Mouse (Mus musculus) erythroblast, adult 5-6 weeks (primary cell): ENCODE measurements around the gene Nckap1. TPM values are rescaled to one million over a fixed set of nuclear protein-coding genes. Genes with fewer than 3 reads are reported as not detected.

Source experiments
- ATAC-seq: replicated peaks from 2 replicates; pipeline ENCODE4 v1.8.0; 2016; ENCODE audit warnings: moderate number of reproducible peaks, mild to moderate bottlenecking, moderate TSS enrichment, inconsistent platforms; ENCODE audit not compliant: poor library complexity, low FRiP score, severe bottlenecking
- total RNA-seq, 2 experiments: library from RNA; stranded (forward) in 1 of 2; stranded (reverse) in 1 of 2; fragments of 150-400 nt in 1 of 2; fragments of 200-764, 138-1000 nt in 1 of 2; gene quantifications; 2 replicates each; pipeline versions ENCODE4 v1.2.3 to v1.2.4; 2015 to 2017; ENCODE audit warnings: low replicate concordance in 2 of 2

Gene Nckap1
- total RNA-seq (2015; ENCODE audit: low replicate concordance): 5.2 and 15.9 TPM in 2 replicates
- total RNA-seq (2017; ENCODE audit: low replicate concordance): 5.9 and 13.8 TPM in 2 replicates

DNA sequence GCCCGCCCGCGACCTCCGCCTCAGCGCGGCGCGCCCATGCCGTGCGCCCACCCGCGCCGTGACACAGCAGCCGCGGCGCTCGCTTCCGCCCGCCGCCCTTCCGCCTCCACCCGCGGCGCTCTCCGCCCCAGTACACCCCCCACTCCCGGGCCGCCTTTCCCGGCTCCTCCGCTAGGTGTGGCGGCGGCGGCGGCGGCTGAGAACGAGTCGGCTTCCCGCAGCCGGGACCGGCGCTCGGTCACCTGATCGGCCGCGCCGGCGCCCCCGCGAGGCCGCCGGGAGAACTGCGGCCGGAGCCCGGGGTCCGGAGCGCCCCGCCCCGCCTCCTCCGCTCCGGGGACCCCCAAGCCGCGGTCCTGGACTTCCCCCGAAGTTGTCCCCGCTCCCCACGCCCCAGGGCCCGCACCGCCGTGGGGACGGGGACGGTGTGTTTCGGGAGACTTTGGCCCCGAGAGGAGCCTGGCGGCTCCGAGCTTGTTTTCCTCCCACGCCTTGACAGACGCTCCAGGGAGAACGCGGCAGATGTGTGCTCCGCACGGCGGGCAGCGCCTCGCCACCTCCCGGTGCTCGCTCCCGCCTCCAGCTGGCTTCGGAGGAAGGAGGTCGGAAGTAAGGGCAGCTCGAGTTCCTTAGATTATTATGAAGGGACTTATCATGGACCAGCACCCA is at the start of gene Nckap1:
Nckap1 (minus strand) TSS at position 338 of the 669 bp plus-strand sequence.
- peak; percentile 95 for ATAC-seq

- ATAC-seq: no peak
Observed at GRCm38 (mm10) chr2:80624523-80624922, 43.3 kb upstream of the Nckap1 start.

- no peak for ATAC-seq
Observed at GRCm38 (mm10) chr2:80621921-80622320, 40.7 kb upstream of the Nckap1 start.

DNA sequence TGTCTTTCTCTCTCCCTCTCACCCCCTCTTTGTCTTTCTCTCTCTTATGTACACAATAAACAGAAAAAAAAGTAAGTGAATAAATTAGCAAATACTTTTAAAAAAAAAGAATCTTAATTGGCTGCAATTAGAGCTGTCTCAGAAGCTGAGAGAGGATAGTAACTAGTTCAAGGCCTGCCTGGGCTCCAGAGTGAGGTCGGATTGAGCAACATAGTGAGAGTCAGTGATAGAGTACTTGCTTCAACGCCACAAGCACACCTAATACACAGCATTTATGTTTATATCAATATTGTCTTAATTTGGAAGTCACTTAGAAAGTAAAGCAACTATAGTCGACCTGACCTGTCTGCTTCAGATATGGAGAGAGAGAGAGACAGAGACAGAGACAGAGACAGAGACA is 37.8 kb upstream of the Nckap1 start:
- no peak for ATAC-seq

DNA sequence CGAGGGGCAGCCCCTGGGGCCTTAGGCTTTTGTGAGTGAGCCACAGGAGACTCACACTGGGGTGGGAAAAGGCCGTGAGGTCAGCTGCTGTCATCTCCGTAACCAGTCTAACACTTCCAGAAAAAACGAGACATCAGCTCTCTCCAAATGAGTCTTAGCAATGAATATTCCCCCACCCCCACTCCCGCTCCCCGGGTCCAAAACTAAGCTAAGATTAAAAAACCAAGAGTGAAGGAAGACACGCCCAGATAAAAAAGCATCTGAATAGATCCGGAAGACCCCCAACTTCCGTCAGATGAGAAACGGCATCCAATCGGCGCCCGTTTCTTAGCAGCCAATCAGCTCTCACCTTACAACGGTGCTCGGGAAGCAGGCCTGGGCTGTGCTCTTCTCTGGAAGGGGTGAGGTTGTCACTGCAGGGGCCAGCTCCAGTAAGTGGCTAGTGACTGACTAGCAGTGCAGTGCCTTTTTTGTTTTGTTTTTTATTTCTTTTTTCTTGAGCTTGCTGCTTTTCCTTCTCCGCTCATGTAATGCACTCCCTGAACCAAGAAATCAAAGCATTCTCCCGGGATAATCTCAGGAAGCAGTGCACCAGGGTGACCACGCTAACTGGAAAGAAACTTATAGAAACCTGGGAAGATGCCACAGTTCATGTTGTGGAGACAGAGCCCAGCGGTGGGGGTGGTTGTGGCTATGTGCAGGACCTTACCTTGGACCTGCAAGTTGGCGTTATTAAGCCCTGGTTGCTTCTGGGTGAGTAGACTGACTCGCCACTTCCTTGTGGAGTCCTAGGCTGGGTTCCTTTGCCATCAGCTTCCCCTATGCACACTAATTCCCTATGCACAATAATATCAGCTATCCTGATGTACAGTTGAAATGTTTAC is 35.9 kb upstream of the Nckap1 start, which contains the start of the genes Dusp19 and Nup35:
Dusp19 (plus strand) TSS at position 192 of the 884 bp plus-strand sequence.
Nup35 (plus strand) TSS at position 383 of the 884 bp plus-strand sequence.
- ATAC-seq: peak; percentile 98

DNA sequence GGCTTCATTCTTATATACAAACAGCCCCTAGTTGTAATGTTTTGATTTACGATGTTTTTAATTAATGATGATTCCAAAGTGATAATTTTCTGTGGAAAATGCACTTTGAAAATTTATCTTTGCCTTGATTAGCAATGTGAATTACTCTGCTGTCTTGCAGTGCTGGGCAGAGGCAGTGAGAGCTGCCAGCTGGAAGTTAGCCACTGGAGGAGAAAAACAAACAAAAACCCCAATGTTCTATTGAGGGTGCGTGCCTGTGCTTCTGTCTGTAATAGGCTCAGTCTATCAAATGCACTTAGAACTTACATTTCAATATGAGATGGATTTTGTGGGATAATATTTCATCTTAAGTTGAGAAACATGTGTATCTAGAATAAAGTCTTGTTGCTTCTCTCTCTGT is 31.6 kb upstream of the Nckap1 start:
- ATAC-seq: no peak

GRCm38 (mm10) chr2:80612286-80612685 is 31.1 kb upstream of the Nckap1 start:
- no peak for ATAC-seq

DNA sequence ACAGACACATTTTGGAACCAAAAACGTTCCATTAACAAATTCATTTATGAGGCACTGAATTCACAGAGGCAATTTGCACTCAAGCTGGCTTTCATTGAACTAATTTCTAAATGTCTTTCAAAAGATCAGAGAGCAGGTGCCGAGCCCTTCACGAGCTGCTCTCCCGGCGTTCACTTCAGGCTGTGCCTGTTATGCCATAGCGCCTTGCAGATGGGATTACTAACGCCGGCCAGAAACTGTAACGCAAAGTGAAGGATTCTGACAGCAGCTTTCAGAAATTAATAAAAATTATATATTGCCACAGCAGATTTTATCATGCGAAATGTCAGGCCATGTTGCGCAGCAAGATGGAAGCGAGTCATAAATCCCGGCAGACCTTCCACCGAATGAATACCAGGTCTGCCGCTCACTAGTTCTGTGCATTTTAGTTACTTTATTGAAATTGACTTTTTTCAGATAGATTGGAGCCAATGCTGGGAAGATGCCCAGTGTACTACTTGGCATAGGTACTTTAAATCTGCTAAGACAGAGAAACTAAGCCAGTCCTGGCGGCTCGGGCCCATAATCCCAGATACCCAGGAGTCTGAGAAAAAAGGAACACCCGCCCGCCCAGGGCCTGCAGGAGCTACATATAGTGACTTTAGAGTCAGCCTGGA is 22.7 kb upstream of the Nckap1 start:
- no peak for ATAC-seq

DNA sequence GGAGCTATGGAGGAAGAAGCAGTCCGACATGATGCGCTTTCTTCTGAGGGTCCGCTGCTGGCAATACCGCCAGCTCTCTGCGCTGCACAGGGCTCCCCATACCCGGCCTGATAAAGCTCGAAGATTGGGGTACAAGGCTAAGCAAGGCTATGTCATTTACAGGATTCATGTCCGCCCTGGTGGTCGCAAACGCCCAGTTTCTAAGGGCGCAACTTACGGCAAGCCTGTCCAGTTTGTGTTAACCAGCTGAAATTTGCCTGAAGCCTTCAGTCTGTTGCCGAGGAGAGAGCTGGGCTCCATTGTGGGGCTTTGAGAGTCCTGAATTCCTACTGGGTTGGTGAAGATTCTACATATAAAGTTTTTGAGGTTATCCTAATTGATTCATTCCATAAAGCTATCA is 21.6 kb upstream of the Nckap1 start:
- ATAC-seq: no peak

DNA sequence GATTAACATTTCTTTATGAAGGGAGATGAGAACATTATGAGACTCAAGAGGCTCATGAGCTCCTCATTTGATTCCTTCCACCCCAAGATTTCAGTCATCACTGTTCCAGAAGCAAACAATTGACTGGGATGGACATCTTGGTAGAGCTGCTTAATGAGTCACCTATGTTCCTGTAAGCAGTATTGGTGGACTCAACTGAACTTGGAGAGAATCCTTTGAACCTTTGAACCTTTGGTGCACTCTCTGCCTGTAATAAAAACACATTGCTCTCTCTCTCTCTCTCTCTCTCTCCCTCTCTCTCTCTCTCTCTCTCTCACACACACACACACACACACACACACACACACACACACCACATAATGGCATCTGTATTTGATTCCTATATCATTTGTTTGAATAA is 19.4 kb upstream of the Nckap1 start:
- ATAC-seq: no peak

DNA sequence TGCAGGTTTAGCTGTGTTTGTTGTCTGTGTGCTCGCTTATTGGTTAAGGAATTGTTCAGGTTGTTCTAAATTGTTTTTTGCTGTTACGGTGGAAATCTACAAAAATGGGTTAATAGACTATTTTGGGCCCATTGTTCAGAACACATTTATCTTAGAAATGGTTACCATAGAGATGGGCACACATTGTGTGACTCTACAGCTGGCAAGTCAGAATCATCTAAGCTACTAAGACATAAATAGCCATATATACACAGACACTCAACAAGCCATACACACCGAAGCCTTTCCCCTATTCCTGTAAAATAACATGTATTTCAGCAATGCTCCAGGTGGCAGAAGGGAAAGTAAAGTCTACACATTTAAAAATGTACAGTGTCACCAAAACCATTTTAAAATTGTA is 18.7 kb upstream of the Nckap1 start:
- ATAC-seq: no peak

GRCm38 (mm10) chr2:80596960-80597359 is 15.8 kb upstream of the Nckap1 start:
- ATAC-seq: no peak

- ATAC-seq: no peak
Observed at GRCm38 (mm10) chr2:80594215-80594918, 13.2 kb upstream of the Nckap1 start.

- no peak for ATAC-seq
Observed at GRCm38 (mm10) chr2:80582356-80582755, 1.2 kb upstream of the Nckap1 start.

GRCm38 (mm10) chr2:80580311-80580961 is 744 bp downstream of the Nckap1 start:
- peak; percentile 63 for ATAC-seq

DNA sequence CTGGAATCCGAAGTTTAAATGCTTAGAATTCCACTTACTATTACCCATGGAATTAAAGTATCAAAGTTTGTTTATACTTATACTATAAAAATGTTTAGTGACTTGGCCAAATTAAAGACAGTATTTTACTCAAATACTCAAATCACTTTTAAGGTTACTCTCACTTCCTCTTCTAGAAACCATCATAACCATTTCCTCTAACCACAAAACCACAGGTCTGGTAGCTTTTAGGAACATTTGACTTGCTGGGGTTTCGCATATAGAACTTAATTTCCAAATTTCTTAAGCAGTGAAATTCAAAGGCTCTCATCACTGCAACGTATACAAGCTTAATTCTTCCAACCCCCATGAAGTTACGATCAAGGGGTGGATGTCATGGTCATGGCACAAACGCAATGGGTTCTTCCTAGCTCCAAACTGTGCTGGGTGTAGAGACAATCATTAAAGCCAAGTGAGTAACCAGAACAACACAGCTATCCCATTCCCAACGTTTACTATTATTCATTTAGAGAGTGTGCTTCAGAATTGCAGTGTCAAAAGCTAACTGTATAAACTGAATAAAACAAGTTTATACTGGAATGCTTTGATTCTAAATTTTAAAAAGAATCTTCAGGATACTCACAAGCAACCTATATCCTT is 1.8 kb downstream of the Nckap1 start:
- no peak for ATAC-seq

- ATAC-seq: no peak
Observed at GRCm38 (mm10) chr2:80577286-80577685, 3.9 kb downstream of the Nckap1 start.

DNA sequence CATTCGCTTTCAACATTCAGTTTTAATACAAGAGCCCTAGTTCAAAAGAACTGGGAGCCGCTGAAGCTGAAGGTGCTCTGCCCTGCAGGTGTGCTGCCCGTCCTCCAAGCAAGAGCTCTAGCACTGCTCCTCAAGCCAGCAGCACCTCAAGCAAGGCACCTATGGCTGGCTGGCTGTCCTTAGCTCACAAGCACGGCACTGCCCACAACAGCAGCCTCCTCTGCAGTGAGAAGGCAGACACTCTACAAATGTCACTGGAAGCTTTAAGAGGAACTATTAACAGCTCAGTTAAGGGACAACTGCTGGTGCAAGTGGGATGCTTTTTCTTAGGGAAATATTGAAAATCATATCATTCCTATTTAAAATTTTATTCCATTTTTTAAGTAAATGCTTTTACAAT is 10.5 kb downstream of the Nckap1 start:
- ATAC-seq: no peak

DNA sequence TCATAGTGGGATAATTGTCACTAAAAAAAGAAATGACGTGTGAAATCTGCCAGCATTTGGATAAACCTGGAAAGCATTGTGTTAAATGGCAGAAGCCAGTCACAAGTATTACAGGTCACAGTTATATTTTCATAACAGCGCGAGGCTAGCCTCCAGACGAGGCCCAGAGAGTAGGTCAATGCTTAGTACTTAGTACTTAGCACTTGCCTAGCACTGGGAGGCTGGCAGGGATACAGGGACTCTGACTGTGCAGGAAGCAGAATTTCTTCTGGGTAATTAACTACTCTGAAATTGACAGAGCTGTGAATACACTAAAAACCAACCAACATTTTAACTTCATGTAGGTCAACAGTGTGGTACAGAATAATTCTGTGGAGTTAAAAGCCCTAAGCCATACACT is 13.8 kb downstream of the Nckap1 start:
- ATAC-seq: no peak
